Mouse (Mus musculus): ENCODE measurements around the gene Tusc2.

DNA sequence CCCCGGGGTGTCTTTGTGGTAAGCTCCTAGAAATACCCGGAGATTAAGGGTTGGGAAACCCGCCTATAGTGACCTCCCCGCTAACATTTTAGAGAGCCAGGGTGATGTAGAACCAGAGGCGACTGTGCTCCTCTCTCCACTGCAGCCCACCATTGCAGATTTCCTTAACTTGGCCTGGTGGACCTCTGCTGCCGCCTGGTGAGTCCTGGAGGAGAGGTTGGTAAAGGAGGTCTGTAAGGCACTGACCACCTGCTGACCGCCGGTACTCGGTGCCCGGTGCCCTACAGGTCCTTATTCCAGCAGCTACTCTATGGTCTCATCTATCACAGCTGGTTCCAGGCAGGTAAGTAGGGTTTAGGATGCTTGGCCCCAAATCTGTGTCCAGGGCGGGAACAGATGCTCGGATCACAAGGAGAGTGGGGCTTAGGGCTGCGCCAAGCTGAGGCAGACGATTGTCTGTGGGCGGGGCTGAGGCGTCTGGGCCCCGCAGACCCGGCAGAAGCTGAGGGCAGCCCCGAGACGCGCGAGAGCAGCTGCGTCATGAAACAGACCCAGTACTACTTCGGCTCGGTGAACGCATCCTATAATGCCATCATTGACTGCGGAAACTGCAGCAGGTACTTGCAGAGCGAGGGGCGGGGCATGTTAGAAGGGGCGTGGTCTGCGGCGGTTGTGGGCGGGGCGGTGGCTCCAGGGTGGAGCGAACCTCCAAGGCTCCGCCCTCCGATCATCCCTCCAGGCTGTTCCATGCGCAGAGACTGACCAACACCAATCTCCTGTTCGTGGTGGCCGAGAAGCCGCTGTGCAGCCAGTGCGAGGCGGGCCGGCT is 36.6 kb upstream of the Tusc2 start:
- TF ChIP-seq EP300 (IDR thresholded peaks at IDR 0.05; ENCODE audit: insufficient read depth, low read depth, low read length) (no peak), CTCF (IDR thresholded peaks at IDR 0.05; ENCODE audit: low read depth, low read length) (peak; percentile 16)
